8 mouse cellular contexts compared by ENCODE assay signal in the genomic region with DNA sequence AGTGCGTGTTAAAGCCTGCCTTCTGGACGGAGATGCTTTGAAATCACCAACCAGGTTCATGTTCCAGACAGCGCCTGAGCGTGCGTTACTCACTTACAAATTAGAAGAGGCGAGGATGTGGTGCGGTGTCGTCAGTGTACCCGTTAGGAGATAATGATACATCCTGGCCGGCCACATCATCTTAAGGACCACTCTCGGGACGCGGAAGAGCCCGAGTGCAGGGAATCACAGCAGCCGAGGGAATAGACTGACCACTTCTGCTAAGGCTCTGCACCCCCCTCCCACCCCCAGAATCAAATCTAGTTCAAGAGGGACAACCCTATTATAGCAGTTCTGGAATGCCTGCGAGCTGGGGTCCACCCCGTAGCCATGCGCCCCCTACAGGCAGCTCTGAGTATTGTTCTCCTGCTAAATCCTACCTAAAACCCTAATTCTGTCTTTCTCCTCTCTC.
DNase-seq lines count a peak whose midpoint lies in the region; ATAC-seq and TF ChIP-seq lines count a peak whose summit lies in the region.

No protein-coding gene starts in this region.

- H3K4me2 ChIP-seq in heart, embryonic 16.5 days (ENCODE audit: low read depth, low read length), result peak overlapping the region; percentile 45
- H3K4me2 ChIP-seq in neural tube, embryonic 13.5 days, result peak overlapping the region; percentile 51

- 69% methylated on average over 18 of the region's 18 CpGs for WGBS in heart, adult 2 months
- 50% methylated on average over 18 of the region's 18 CpGs for WGBS in heart, embryonic 16.5 days
- WGBS in limb, embryonic 10.5 days, result 61% methylated on average over 18 of the region's 18 CpGs
- WGBS in neural tube, embryonic 13.5 days, result 29% methylated on average over 18 of the region's 18 CpGs

- no peaks in the 10 kb centered on the region for H3K27me3 ChIP-seq in heart, adult 2 months (ENCODE audit: control insufficient read depth, insufficient read depth, low read length)
- no peaks in the 10 kb centered on the region for H3K27me3 ChIP-seq in heart, embryonic 16.5 days (ENCODE audit: control insufficient read depth, insufficient read depth, low read length)
- H3K27me3 ChIP-seq in limb, embryonic 10.5 days (ENCODE audit: low read depth, poor library complexity, severe bottlenecking), result no peaks in the 10 kb centered on the region
- no peaks in the 10 kb centered on the region for H3K27me3 ChIP-seq in neural tube, embryonic 13.5 days

- TF ChIP-seq EP300 in heart, adult 2 months (IDR thresholded peaks at IDR 0.05; ENCODE audit: insufficient read depth, low read depth, low read length), result no peak

- DNase-seq in heart, adult 2 months, result peak in 1 of 2 experiments; percentile 59
- DNase-seq in heart, postnatal 25 days (ENCODE audit: low spot score), result no peak
- DNase-seq in Muller cell, postnatal 12 days (ENCODE audit: inconsistent ontology term), result peak; percentile 67
- peak; percentile 74 for DNase-seq in embryo, embryonic 11 days
- DNase-seq in limb, embryonic 10.5 days (ENCODE audit: low spot score), result peak; percentile 61

- ATAC-seq in heart, embryonic 16.5 days (replicated peaks; ENCODE audit: extremely low read depth, insufficient read depth, low FRiP score), result no peak
- ATAC-seq in neural tube, embryonic 13.5 days (ENCODE audit: low read depth), result 0 out of 2 replicates have a peak, but pooled peaks have one; percentile 33
- ATAC-seq in activated CD4-positive, CD25-positive, alpha-beta regulatory T cell, adult 4 months, result no peak

- intact Hi-C loops in heart, adult 2 months (cut with DNase I), result loop anchor here (5.0 kb wide), 1 partner anchor 175 kb away; no protein-coding TSS in a partner anchor
- intact Hi-C loops in heart, postnatal 25 days (cut with DNase I), result loop anchor here (1.0 to 5.0 kb wide), 2 partner anchors 160 to 174 kb away; a partner anchor contains a TSS

- no peaks in the 10 kb centered on the region for H3K36me3 ChIP-seq in heart, adult 2 months (ENCODE audit: control insufficient read depth, insufficient read depth, low read length)
- H3K36me3 ChIP-seq in heart, embryonic 16.5 days (ENCODE audit: control insufficient read depth, insufficient read depth), result no peaks in the 10 kb centered on the region
- no peaks in the 10 kb centered on the region for H3K36me3 ChIP-seq in limb, embryonic 10.5 days
- no peaks in the 10 kb centered on the region for H3K36me3 ChIP-seq in neural tube, embryonic 13.5 days

- H3K9ac ChIP-seq in heart, adult 2 months (ENCODE audit: low read depth, low read length), result no peak overlapping the region
- H3K9ac ChIP-seq in heart, embryonic 16.5 days (ENCODE audit: low read length), result no peak overlapping the region
- H3K9ac ChIP-seq in neural tube, embryonic 13.5 days, result 0 out of 2 replicates have a peak overlapping the region, but pooled peaks have one; percentile 31

- H3K4me3 ChIP-seq in heart, adult 2 months, result no peak overlapping the region
- H3K4me3 ChIP-seq in heart, embryonic 16.5 days (ENCODE audit: low read length), result no peak overlapping the region
- H3K4me3 ChIP-seq in limb, embryonic 10.5 days, result no peak overlapping the region
- peak overlapping the region; percentile 24 for H3K4me3 ChIP-seq in neural tube, embryonic 13.5 days

- peaks cover 5% of the 10 kb centered on the region for H3K4me1 ChIP-seq in heart, adult 2 months (ENCODE audit: control insufficient read depth, insufficient read depth, low read length)
- H3K4me1 ChIP-seq in heart, embryonic 16.5 days (ENCODE audit: control insufficient read depth, insufficient read depth, low read length), result peaks cover 15% of the 10 kb centered on the region
- peaks cover 20% of the 10 kb centered on the region for H3K4me1 ChIP-seq in limb, embryonic 10.5 days
- H3K4me1 ChIP-seq in neural tube, embryonic 13.5 days (replicated peaks), result peaks cover 36% of the 10 kb centered on the region

- peak; percentile 83 for TF ChIP-seq CTCF in heart, adult 2 months (IDR thresholded peaks at IDR 0.05)

- H3K9me3 ChIP-seq in heart, embryonic 16.5 days (replicated peaks; ENCODE audit: control insufficient read depth, low read length), result no peaks in the 10 kb centered on the region
- no peaks in the 10 kb centered on the region for H3K9me3 ChIP-seq in limb, embryonic 10.5 days (replicated peaks)
- H3K9me3 ChIP-seq in neural tube, embryonic 13.5 days, result no peaks in the 10 kb centered on the region

- no peak for TF ChIP-seq POLR2A in heart, adult 2 months (IDR thresholded peaks at IDR 0.05; ENCODE audit: insufficient read depth, low read depth, low read length)

- no peaks in the 10 kb centered on the region for H3K79me2 ChIP-seq in heart, adult 2 months (replicated peaks; ENCODE audit: control insufficient read depth, insufficient read depth, low read length)

- no peak overlapping the region for H3K27ac ChIP-seq in heart, adult 2 months
- no peak overlapping the region for H3K27ac ChIP-seq in heart, embryonic 16.5 days (ENCODE audit: low read length)
- H3K27ac ChIP-seq in limb, embryonic 10.5 days, result no peak overlapping the region
- H3K27ac ChIP-seq in neural tube, embryonic 13.5 days (replicated peaks), result no peak overlapping the region
